Comparison of ENCODE assay signal across 17 mouse cellular contexts in the genomic region with DNA sequence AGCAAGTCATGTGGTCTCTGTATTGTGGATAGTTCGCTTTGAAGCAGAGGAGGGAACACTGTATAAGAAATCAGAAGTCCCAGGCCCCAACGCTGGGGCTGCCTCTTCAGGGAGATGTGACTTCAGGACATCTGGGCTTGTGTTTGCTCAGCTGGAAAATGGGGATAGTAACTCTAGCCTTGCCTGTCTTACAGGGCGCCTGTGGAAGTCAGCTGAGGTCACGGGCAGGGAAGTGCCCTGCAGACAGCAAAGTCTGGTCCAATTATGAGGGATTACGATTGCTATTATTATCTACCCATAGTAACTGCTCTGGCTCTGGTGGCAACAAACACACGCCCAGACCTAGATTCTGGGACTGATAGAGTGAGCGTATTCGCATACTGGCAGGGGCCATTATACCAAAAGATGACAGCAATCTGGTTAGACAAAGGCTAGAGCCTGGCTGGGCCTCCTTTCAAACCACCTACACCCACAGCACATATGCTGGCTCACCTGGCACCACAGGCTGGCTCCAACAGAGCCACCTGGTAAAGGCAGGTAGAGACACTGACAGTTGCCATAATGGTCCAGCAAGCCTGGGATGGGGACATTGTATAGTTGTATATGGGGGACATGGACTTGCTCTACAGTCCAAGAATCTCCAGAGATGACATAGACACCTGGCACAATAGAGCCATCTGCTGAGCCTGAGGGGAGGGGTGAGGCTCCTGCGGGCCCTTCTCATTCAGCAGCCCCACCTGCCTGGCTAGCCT. TPM values are rescaled to one million over a fixed set of nuclear protein-coding genes. Genes with fewer than 3 reads are reported as not detected.
DNase-seq lines count a peak whose midpoint lies in the region; ATAC-seq and TF ChIP-seq lines count a peak whose summit lies in the region.
"Had no signal": no experiment of that assay in that cellular context is flagged by ENCODE, and none has a peak within 500 bp of the region (broad histone marks: within the 10 kb centered on the region; RNA-seq: fewer than 3 reads in every experiment).

No protein-coding gene starts in this region.

- no peaks in the 10 kb centered on the region for H3K9me3 ChIP-seq in embryonic facial prominence, embryonic 11.5 days (replicated peaks; ENCODE audit: control insufficient read depth, low read length)
- H3K9me3 ChIP-seq: limb, embryonic 13.5 days; neural tube, embryonic 13.5 days had no signal

- ATAC-seq in embryonic facial prominence, embryonic 11.5 days (replicated peaks; ENCODE audit: insufficient number of reproducible peaks, low FRiP score, low TSS enrichment, low read depth) = no peak
- no peak for ATAC-seq in monocyte, adult 5-6 weeks (replicated peaks; ENCODE audit: insufficient number of reproducible peaks, low FRiP score, low TSS enrichment, poor library complexity, severe bottlenecking)
- ATAC-seq: liver, postnatal 0 days; midbrain, embryonic 16.5 days had no signal

- no peak for TF ChIP-seq CTCF in layer of hippocampus, adult 2 months (conservative IDR thresholded peaks at IDR 0.05)

- H3K27ac ChIP-seq in layer of hippocampus, adult 2 months = peak overlapping the region; percentile 3; the same call in 1 of the 2 replicates
- H3K27ac ChIP-seq in embryonic facial prominence, embryonic 11.5 days (replicated peaks; ENCODE audit: low read depth, low read length) = no peak overlapping the region
- H3K27ac ChIP-seq: limb, embryonic 13.5 days; neural tube, embryonic 13.5 days had no signal

- no peak overlapping the region for H3K4me2 ChIP-seq in embryonic facial prominence, embryonic 11.5 days (ENCODE audit: low read depth, low read length)
- H3K4me2 ChIP-seq: limb, embryonic 13.5 days; neural tube, embryonic 13.5 days had no signal

- WGBS in embryonic facial prominence, embryonic 11.5 days = 33% methylated on average over 9 of the region's 9 CpGs

- no peaks in the 10 kb centered on the region for H3K27me3 ChIP-seq in embryonic facial prominence, embryonic 11.5 days (ENCODE audit: control insufficient read depth, insufficient read depth, low read length)
- H3K27me3 ChIP-seq: limb, embryonic 13.5 days; neural tube, embryonic 13.5 days had no signal

- peak; percentile 58 for DNase-seq in embryo, embryonic 10.5 days (ENCODE audit: low spot score)
- DNase-seq in embryo, embryonic 9.5 days (ENCODE audit: extremely low spot score) = no peak
- no peak for DNase-seq in layer of hippocampus, adult 2 months (ENCODE audit: low spot score in 2 of 2)
- DNase-seq in layer of hippocampus, adult 8-10 months (ENCODE audit: low spot score in 2 of 2) = no peak
- peak; percentile 71 to 78 for DNase-seq in cerebellum, adult 18-20 months
- DNase-seq in embryonic facial prominence, embryonic 11.5 days (ENCODE audit: low spot score) = peak; percentile 36
- DNase-seq in frontal cortex, postnatal 25 days (ENCODE audit: low spot score in 2 of 2) = no peak
- DNase-seq: adrenal gland, postnatal 14 days; kidney, postnatal 10 days; liver, postnatal 0 days; lung, postnatal 4 days; thymus, adult 18-20 months had no signal

- no peak overlapping the region for H3K4me3 ChIP-seq in layer of hippocampus, adult 2 months
- H3K4me3 ChIP-seq in embryonic facial prominence, embryonic 11.5 days (ENCODE audit: low read depth, low read length) = no peak overlapping the region
- H3K4me3 ChIP-seq: erythroblast, embryonic 14.5 days; limb, embryonic 13.5 days; neural tube, embryonic 13.5 days had no signal

- H3K4me1 ChIP-seq in embryonic facial prominence, embryonic 11.5 days (ENCODE audit: control insufficient read depth, insufficient read depth, low read length) = peaks cover 15% of the 10 kb centered on the region

- H3K9ac ChIP-seq in embryonic facial prominence, embryonic 11.5 days (replicated peaks; ENCODE audit: low read length) = no peak overlapping the region
- H3K9ac ChIP-seq: limb, embryonic 13.5 days; liver, postnatal 0 days; neural tube, embryonic 13.5 days had no signal

- no peaks in the 10 kb centered on the region; the same call in 1 of the 2 replicates for H3K36me3 ChIP-seq in embryonic facial prominence, embryonic 11.5 days (replicated peaks; ENCODE audit: control insufficient read depth, insufficient read depth, low read depth, low read length)

RNA-seq across cellular contexts. Expression of a gene that starts 31.4 kb away (rescaled TPM):
- 10 to 100 TPM; 70.3 to 82.5 TPM for total RNA-seq in layer of hippocampus, adult 2 months (2021)
- total RNA-seq in layer of hippocampus, adult 8-10 months (2022) = 10 to 100 TPM; 74.0 to 91.8 (median 80.6) TPM
- polyA plus RNA-seq in embryonic facial prominence, embryonic 11.5 days (2014; fragmentation: Nextera tagmentation; extraction: Ambion mirVana) = 69.5 and 80.9 TPM in 2 replicates
- total RNA-seq in monocyte, adult 5-6 weeks (2017) = 13.2 to 31.5 TPM (median 18.2 TPM) in 3 replicates

Comparison
In these comparisons a context has a peak if more than half of its experiments do, and no peak if none do; other contexts are left out.
1. DNase-seq: peak in embryo, embryonic 10.5 days (single experiment), cerebellum, adult 18-20 months (2 of 2) and embryonic facial prominence, embryonic 11.5 days (single experiment); none in embryo, embryonic 9.5 days (single experiment), layer of hippocampus, adult 2 months (0 of 2), layer of hippocampus, adult 8-10 months (0 of 2) and frontal cortex, postnatal 25 days (0 of 2).